Mouse (Mus musculus) midbrain, embryonic 12.5 days (tissue): ENCODE results near the gene Rere. TPM values are rescaled to one million over a fixed set of nuclear protein-coding genes. Genes with fewer than 3 reads are reported as not detected.

Experiments
- ATAC-seq: fragments of 200-750 bp; cut with Nextera tagmentation; 2 replicates; pipeline ENCODE4 v1.8.0; 2017; ENCODE audit warnings: low read depth, moderate TSS enrichment, moderate library complexity; ENCODE audit not compliant: low FRiP score
- H3K27ac ChIP-seq: fragments of 300-500 bp; sonication (generic); replicated peaks from 2 replicates; pipeline ENCODE4 v1.5.1; 2016; ENCODE audit warnings: mild to moderate bottlenecking
- H3K27me3 ChIP-seq: fragments of 300-500 bp; sonication (generic); 2 replicates; pipeline ENCODE4 v1.6.1; 2016; ENCODE audit warnings: mild to moderate bottlenecking
- H3K36me3 ChIP-seq: fragments of 300-500 bp; sonication (generic); 2 replicates; pipeline ENCODE4 v1.6.1; 2016
- H3K4me1 ChIP-seq: fragments of 300-500 bp; sonication (generic); 2 replicates; pipeline ENCODE4 v1.6.1; 2016
- H3K4me2 ChIP-seq: fragments of 300-500 bp; sonication (generic); replicated peaks from 2 replicates; pipeline ENCODE4 v1.6.1; 2016; ENCODE audit warnings: mild to moderate bottlenecking, moderate library complexity
- H3K4me3 ChIP-seq: fragments of 300-500 bp; sonication (generic); 2 replicates; pipeline ENCODE4 v1.5.1; 2016; ENCODE audit warnings: mild to moderate bottlenecking
- H3K9ac ChIP-seq: fragments of 300-500 bp; sonication (generic); replicated peaks from 2 replicates; pipeline ENCODE4 v1.6.1; 2016; ENCODE audit warnings: mild to moderate bottlenecking, moderate library complexity
- H3K9me3 ChIP-seq: fragments of 300-500 bp; sonication (generic); 2 replicates; pipeline ENCODE4 v1.6.1; 2016; ENCODE audit warnings: mild to moderate bottlenecking
- WGBS: fragments of 180-500 bp; shearing (Covaris S2); methylation state at CpG from one replicate; pipeline ENCODE4 v1.1.7; 2016; 5-methylcytosine and 5-hydroxymethylcytosine counted together
- polyA plus RNA-seq: library from polyadenylated mRNA; unstranded; fragments of >200 nt; fragmentation: Nextera tagmentation; extraction: Ambion mirVana; gene quantifications from 2 replicates; pipeline ENCODE4 v1.2.1, GENCODE M21; 2016

Rere gene
- polyA plus RNA-seq, 1 experiment from 2014 or later: 50.7 TPM

- Histone ChIP-seq H3K27me3 (0 out of 2 replicates have a peak, but pooled peaks cover 4% of the 10 kb centered on the region), H3K4me3 (no peak overlapping the region), H3K9ac (no peak overlapping the region), H3K4me2 (no peak overlapping the region), H3K9me3 (no peaks in the 10 kb centered on the region), H3K27ac (no peak overlapping the region), H3K4me1 (peaks cover 23% of the 10 kb centered on the region), H3K36me3 (0 out of 2 replicates have a peak, but pooled peaks cover 9% of the 10 kb centered on the region)
- 80% methylated on average over 7 of the region's 7 CpGs for WGBS
- no peak for ATAC-seq
Measured at GRCm38 (mm10) chr4:150572104-150572691, 290.8 kb downstream of the Rere start.

GRCm38 (mm10) chr4:150572938-150573337 lies 291.5 kb downstream of the Rere start:
- no peaks in the 10 kb centered on the region for H3K9me3 ChIP-seq
- WGBS: 93% methylated on average over 4 of the region's 4 CpGs
- ATAC-seq: no peak
- H3K4me1 ChIP-seq: peaks cover 22% of the 10 kb centered on the region
- no peak overlapping the region for H3K4me3 ChIP-seq
- H3K4me2 ChIP-seq: no peak overlapping the region
- H3K27me3 ChIP-seq: 0 out of 2 replicates have a peak, but pooled peaks cover 3% of the 10 kb centered on the region
- no peak overlapping the region for H3K27ac ChIP-seq
- H3K9ac ChIP-seq: no peak overlapping the region
- H3K36me3 ChIP-seq: 0 out of 2 replicates have a peak, but pooled peaks cover 9% of the 10 kb centered on the region

GRCm38 (mm10) chr4:150575363-150576092 lies 294.1 kb downstream of the Rere start:
- H3K27me3 ChIP-seq: no peaks in the 10 kb centered on the region
- no peaks in the 10 kb centered on the region for H3K9me3 ChIP-seq
- no peak overlapping the region for H3K4me3 ChIP-seq
- no peak overlapping the region for H3K27ac ChIP-seq
- no peak overlapping the region for H3K4me2 ChIP-seq
- H3K9ac ChIP-seq: no peak overlapping the region
- 90% methylated on average over 3 of the region's 3 CpGs for WGBS
- peaks cover 4% of the 10 kb centered on the region for H3K4me1 ChIP-seq
- H3K36me3 ChIP-seq: 0 out of 2 replicates have a peak, but pooled peaks cover 14% of the 10 kb centered on the region
- ATAC-seq: no peak

GRCm38 (mm10) chr4:150576339-150576738 lies 294.9 kb downstream of the Rere start:
- H3K27me3 ChIP-seq: no peaks in the 10 kb centered on the region
- H3K27ac ChIP-seq: no peak overlapping the region
- no peak for ATAC-seq
- H3K9ac ChIP-seq: no peak overlapping the region
- no peak overlapping the region for H3K4me2 ChIP-seq
- H3K36me3 ChIP-seq: 0 out of 2 replicates have a peak, but pooled peaks cover 14% of the 10 kb centered on the region
- H3K9me3 ChIP-seq: no peaks in the 10 kb centered on the region
- no peaks in the 10 kb centered on the region for H3K4me1 ChIP-seq
- no peak overlapping the region for H3K4me3 ChIP-seq
- 91% methylated on average over 3 of the region's 3 CpGs for WGBS

GRCm38 (mm10) chr4:150578021-150578420 lies 296.6 kb downstream of the Rere start:
- no peak overlapping the region for H3K4me3 ChIP-seq

GRCm38 (mm10) chr4:150581931-150582723 lies 300.7 kb downstream of the Rere start:
- Histone ChIP-seq H3K9ac (no peak overlapping the region), H3K36me3 (0 out of 2 replicates have a peak, but pooled peaks cover 5% of the 10 kb centered on the region), H3K9me3 (no peaks in the 10 kb centered on the region), H3K27ac (no peak overlapping the region), H3K4me1 (peaks cover 26% of the 10 kb centered on the region), H3K4me3 (no peak overlapping the region), H3K4me2 (no peak overlapping the region), H3K27me3 (no peaks in the 10 kb centered on the region)
- ATAC-seq: no peak
- WGBS: 75% methylated on average over 10 of the region's 10 CpGs

More at GRCm38 (mm10) chr4:150578021-150578420, 296.6 kb downstream of the Rere start:
- Histone ChIP-seq H3K9me3 (no peaks in the 10 kb centered on the region), H3K4me2 (no peak overlapping the region), H3K27me3 (no peaks in the 10 kb centered on the region), H3K4me1 (peaks cover 13% of the 10 kb centered on the region), H3K27ac (no peak overlapping the region), H3K9ac (no peak overlapping the region), H3K36me3 (0 out of 2 replicates have a peak, but pooled peaks cover 14% of the 10 kb centered on the region)
- no peak for ATAC-seq
- 95% methylated on average over 3 of the region's 3 CpGs for WGBS

GRCm38 (mm10) chr4:150582966-150583776 lies 301.7 kb downstream of the Rere start:
- Histone ChIP-seq H3K4me1 (peaks cover 26% of the 10 kb centered on the region), H3K4me3 (no peak overlapping the region), H3K27ac (peak overlapping the region; percentile 70), H3K4me2 (no peak overlapping the region), H3K27me3 (no peaks in the 10 kb centered on the region), H3K9ac (no peak overlapping the region; the same call in 1 of the 2 replicates), H3K9me3 (no peaks in the 10 kb centered on the region), H3K36me3 (0 out of 2 replicates have a peak, but pooled peaks cover 5% of the 10 kb centered on the region)
- no peak for ATAC-seq
- WGBS: 41% methylated on average over 13 of the region's 13 CpGs

GRCm38 (mm10) chr4:150583777-150584135 lies 302.3 kb downstream of the Rere start:
- Histone ChIP-seq H3K27ac (peak overlapping the region; percentile 70), H3K4me2 (no peak overlapping the region), H3K4me1 (peaks cover 26% of the 10 kb centered on the region)

GRCm38 (mm10) chr4:150585800-150586199 lies 304.4 kb downstream of the Rere start:
- no peak overlapping the region for H3K4me3 ChIP-seq
- no peak for ATAC-seq
- H3K4me1 ChIP-seq: peaks cover 33% of the 10 kb centered on the region

More at GRCm38 (mm10) chr4:150583777-150584135, 302.3 kb downstream of the Rere start:
- Histone ChIP-seq H3K9me3 (no peaks in the 10 kb centered on the region), H3K9ac (no peak overlapping the region), H3K36me3 (0 out of 2 replicates have a peak, but pooled peaks cover 5% of the 10 kb centered on the region), H3K4me3 (no peak overlapping the region), H3K27me3 (no peaks in the 10 kb centered on the region)
- ATAC-seq: no peak
- 51% methylated on average over 3 of the region's 3 CpGs for WGBS

GRCm38 (mm10) chr4:150586275-150586674 lies 304.8 kb downstream of the Rere start:
- H3K4me1 ChIP-seq: peaks cover 38% of the 10 kb centered on the region
- WGBS: 90% methylated on average over 5 of the region's 5 CpGs
- no peak for ATAC-seq
- no peak overlapping the region for H3K4me2 ChIP-seq
- no peak overlapping the region for H3K4me3 ChIP-seq
- H3K27ac ChIP-seq: no peak overlapping the region
- no peak overlapping the region for H3K9ac ChIP-seq
- no peaks in the 10 kb centered on the region for H3K9me3 ChIP-seq
- no peaks in the 10 kb centered on the region for H3K27me3 ChIP-seq
- no peaks in the 10 kb centered on the region for H3K36me3 ChIP-seq

More at GRCm38 (mm10) chr4:150585800-150586199, 304.4 kb downstream of the Rere start:
- H3K4me2 ChIP-seq: no peak overlapping the region
- no peak overlapping the region for H3K27ac ChIP-seq
- 85% methylated on average over 2 of the region's 2 CpGs for WGBS
- no peaks in the 10 kb centered on the region for H3K36me3 ChIP-seq
- H3K9me3 ChIP-seq: no peaks in the 10 kb centered on the region
- H3K27me3 ChIP-seq: no peaks in the 10 kb centered on the region
- H3K9ac ChIP-seq: no peak overlapping the region

- Histone ChIP-seq H3K27ac (no peak overlapping the region), H3K36me3 (no peaks in the 10 kb centered on the region), H3K27me3 (no peaks in the 10 kb centered on the region), H3K4me2 (no peak overlapping the region), H3K4me3 (no peak overlapping the region), H3K9me3 (no peaks in the 10 kb centered on the region), H3K9ac (no peak overlapping the region), H3K4me1 (peaks cover 39% of the 10 kb centered on the region)
- ATAC-seq: no peak
- WGBS: 87% methylated on average over 8 of the region's 8 CpGs
Measured at GRCm38 (mm10) chr4:150587597-150588299, 306.3 kb downstream of the Rere start.
